Mouse (Mus musculus) monocyte, adult 5-6 weeks (primary cell): ENCODE measurements around the gene Gstcd. TPM values are rescaled to one million over a fixed set of nuclear protein-coding genes. Genes with fewer than 3 reads are reported as not detected.

Source experiments
- ATAC-seq: fragments of 153-309, 156-312 bp; replicated peaks from 2 replicates; pipeline ENCODE4 v1.8.0; 2017; ENCODE audit warnings: mild to moderate bottlenecking; ENCODE audit not compliant: low TSS enrichment, insufficient number of reproducible peaks, severe bottlenecking, poor library complexity, low FRiP score
- total RNA-seq: library from RNA; stranded (forward); fragments of 200-1000, 200-491, 200-594 nt; gene quantifications from 3 replicates; pipeline ENCODE4 v1.2.3, GENCODE M21; 2017

Gstcd gene
- 3.6 to 11.3 TPM (median 7.3 TPM) in 3 replicates for total RNA-seq

- ATAC-seq: peak; percentile 95
Measured at GRCm38 (mm10) chr3:133091664-133092273, at the start of gene Gstcd, which contains the start of gene Ints12. Gene Gstcd (minus strand): TSS chr3:133092033. Gene Ints12 (plus strand): TSS chr3:133091840.

- ATAC-seq: no peak
Measured at GRCm38 (mm10) chr3:133132611-133133010, 40.8 kb upstream of the Gstcd start.

DNA sequence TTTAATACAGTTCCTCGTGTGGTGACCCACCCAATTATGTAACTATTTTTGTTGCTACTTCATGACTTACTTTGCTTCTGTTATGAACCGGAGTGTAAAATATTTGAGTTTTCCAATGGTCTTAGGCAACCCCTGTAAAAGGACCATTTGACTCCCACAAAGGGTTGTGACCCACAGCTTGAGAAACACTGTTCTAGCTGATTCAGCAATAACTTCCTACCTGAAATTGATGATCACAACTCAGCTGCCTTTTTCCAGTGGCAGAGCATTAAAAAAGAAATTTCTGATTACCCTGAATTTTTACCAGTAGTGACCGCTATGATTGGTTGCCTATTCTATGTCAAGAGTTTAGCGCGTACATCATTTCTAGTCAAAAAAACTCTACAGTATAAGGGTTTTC lies 39.5 kb upstream of the Gstcd start:
- no peak for ATAC-seq

DNA sequence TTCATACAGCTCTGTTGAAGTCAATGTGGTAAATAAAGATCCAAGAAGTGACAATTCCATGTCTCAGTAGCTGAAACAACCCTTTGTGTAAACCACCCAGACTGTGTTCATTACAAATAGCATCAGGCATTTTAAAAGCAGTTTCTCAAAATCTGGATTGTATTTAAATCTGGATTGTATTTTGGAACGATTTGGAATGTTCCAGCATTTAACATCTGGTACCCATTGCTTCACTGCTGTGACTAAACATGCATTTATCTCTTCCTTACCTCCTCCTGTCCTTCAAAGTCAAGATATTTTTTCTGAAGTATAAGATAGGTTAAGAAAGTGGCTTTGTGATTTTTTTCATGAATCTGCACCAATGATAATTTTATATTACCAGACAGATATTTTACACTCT lies 21.4 kb upstream of the Gstcd start:
- no peak for ATAC-seq

DNA sequence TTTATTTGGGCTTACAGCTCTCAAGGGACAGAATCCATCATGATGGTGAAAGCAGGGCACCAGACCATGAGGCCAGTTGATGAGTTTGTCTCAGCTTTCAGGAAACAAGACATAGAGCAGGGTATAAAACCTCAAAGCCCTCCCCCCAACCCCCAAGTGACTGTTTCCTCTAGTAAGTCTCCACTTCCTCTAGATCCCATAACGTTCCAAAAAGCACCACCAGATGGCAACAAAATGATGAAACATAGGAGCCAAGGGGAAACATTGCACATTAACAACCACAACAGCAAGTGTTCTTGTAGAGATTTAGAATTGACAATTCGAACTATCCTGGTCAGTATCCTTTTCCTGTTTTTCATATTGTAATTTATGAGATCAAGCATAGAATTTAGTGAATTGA lies 19.9 kb upstream of the Gstcd start:
- no peak for ATAC-seq

DNA sequence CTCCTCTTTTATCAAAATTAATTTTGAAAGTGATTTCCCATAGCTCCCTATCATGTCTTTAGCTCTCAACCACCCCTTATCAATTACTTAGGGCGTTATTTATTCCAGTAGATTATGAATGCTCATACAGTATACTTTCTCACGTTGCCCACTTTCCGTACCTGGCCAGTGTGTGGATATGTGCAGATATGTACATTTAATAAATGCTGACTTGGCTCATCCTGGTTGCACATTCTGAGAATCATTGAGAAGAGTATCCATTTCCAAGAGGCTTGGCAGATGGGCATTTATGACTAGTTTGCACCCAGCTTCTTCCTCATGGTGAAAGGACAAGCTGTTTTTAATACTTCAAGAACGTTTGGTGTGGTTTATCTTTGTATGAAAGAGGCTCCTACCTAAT lies 18.0 kb upstream of the Gstcd start:
- ATAC-seq: no peak

DNA sequence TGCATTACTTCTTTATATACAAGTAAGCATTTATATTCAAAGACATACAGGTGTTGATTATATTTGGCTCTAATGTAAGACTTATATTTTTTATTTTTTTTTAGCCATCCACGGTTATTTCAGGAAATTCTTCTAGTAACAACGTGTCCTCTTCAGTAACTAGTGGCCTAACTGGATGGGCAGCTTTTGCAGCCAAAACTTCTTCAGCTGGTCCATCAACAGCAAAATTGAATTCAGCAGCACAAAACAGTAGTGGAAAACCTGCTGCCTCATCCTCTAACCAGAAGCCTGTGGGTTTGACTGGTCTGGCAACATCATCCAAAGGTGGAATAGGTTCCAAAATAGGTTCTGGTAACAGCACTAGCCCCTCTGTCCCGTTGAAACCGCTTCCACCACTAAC lies 16.9 kb upstream of the Gstcd start:
- no peak for ATAC-seq

- no peak for ATAC-seq
Measured at GRCm38 (mm10) chr3:133104436-133104835, 12.6 kb upstream of the Gstcd start.

- no peak for ATAC-seq
Measured at GRCm38 (mm10) chr3:133103768-133104167, 11.9 kb upstream of the Gstcd start.

GRCm38 (mm10) chr3:133098909-133099308 lies 7.1 kb upstream of the Gstcd start:
- ATAC-seq: no peak

DNA sequence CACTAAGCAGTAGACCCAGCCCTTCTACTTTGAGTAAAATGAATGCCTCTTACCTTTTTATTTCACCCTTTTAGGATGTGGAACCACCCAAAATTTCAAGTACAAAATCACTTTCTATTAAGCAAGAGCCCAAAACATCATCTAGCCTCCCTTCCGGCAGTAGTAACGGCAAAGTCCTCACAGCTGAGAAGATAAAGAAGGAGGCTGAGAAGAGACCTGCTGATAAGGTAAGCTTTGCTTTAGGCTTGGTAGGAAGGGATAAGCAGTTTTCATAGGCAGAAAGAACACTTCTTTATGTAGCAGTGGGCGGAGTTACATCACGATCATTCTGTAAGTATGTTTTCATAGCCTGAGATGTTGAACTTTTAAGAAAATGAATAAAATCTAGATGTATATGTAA lies 6.5 kb upstream of the Gstcd start:
- ATAC-seq: no peak

GRCm38 (mm10) chr3:133097936-133098335 lies 6.1 kb upstream of the Gstcd start:
- no peak for ATAC-seq

DNA sequence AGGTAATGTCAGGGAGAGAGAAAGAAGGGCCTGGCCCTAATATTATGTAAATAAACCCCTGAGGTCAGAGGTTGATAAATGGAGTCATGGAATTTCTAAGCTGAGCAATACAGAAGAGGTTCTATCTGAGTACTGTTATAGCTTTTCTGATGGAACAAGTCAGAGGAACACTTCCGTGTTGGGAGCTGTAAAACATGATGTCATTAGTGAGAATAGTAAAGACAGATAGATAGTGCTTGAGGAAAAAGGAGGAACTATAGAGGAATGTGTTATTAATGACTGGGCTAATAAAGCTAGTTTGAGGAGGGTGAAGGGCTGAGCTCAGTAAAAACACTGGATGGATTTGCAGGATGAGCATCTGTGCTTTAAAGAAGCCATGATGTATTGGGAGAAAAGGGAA lies 2.5 kb upstream of the Gstcd start:
- no peak for ATAC-seq

DNA sequence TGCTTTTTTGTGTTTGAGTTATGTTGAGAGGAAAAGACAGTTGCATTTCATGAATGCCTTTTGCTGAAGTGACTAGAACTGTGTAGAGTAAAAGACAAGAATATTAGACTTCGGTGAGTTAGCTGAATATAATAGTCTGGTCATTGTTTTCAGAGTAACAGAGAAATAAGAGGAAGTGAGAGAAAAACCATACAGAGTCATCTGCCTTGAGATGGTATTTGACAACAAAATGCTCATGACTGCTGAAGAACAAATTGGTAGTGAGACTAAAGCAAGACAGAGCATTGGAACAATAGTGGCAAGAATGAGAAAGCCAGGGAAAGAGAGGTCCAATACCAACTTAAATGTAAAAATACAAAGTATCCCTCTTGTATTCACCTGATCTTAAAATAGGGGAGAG lies 1.1 kb upstream of the Gstcd start:
- ATAC-seq: 0 out of 2 replicates have a peak, but pooled peaks have one; percentile 9

DNA sequence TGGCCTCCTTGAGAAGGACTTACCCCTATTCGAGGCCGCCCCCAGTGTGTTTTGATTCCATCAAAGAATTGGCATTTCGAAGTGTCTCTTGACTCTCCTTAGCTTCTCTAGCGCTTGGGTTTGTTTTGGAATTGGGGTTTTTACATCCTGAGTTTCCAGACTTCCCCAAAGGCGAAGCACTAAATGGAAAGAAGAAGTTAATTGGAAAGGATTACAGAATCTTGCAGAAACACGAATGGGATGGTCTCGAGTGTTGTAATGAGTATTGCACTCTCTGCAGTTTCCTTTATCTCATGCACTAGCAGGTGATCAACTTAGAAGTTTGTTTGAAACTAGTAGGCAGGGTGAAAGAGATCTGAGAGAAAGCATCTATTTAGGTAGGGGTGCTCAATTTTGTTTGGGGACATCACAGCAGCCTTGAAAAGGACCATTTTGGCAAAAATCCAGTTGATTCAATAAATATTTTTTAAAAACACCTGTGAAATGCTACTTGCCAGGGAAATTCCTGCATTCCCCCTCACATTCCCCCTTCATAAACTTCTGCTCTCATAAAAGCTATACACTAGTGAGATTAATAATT lies 531 bp upstream of the Gstcd start:
- ATAC-seq: no peak

GRCm38 (mm10) chr3:133091121-133091663 lies 641 bp downstream of the Gstcd start:
- peak; percentile 14; the same call in 1 of the 2 replicates for ATAC-seq

DNA sequence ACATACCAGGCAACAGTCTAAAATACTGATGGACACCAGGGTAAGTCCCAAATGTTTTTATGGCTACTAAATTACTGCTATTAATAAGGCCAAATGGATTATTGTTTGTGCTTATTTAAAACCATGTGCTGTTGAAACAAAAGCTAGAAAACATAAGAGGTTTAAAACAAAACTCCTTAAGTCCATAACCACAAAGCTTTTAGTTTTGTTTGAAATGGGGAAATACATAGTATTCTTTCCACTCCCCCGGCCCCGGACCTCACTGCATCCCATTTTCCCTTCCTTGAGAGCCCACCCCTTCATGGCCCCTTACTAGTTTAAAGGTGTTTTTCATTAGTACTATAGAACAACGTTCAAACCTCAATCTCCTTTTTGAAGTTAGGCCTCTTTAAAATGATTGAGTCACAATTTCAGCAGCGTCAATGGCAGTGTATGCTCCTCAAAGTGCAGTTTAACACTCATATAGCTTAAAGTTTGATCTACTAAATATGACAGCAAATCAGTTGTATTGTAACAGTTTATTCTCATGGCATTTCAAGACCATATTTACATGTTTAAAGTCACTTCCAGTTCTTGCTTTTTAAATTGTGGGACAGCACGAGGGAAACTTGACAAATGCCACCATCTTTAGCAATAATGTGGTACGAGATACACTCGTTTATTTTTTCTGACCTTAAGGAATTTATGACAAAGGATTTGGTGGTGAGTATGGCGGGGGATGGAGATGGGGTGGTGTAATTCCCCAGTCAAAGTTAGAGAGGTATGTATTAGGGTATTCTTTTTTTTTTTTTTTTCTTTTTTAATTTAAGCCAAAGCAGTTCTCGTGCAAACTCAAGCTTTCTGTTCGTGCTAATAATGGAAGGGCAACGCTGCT lies 1.3 kb downstream of the Gstcd start:
- ATAC-seq: no peak

DNA sequence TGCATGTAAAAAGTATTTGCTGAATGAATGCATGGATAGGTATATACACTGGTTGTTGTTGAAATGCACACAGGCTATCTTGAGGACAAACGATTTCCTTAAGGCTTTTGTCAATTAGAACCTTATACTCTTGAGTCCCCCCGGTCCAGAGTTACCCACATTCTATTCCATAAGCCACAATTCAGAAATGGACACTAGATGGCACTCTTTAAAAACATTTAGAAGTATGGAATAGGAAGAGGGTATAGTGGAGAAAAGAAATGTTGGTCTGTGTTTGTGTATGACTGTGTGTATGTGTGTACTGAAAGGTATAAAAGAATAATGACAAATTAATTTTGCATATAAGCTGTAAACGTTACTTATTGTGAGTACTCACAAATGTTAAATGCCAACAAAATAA lies 6.0 kb downstream of the Gstcd start:
- ATAC-seq: peak; percentile 48; the same call in 1 of the 2 replicates

GRCm38 (mm10) chr3:133082736-133083135 lies 9.1 kb downstream of the Gstcd start:
- no peak for ATAC-seq
